Mouse (Mus musculus) myocyte (in vitro differentiated cells): ENCODE results near the gene Selenom. TPM values are rescaled to one million over a fixed set of nuclear protein-coding genes. Genes with fewer than 3 reads are reported as not detected.
A peak's percentile ranks its signal among the peaks of the same experiment; 100 is the strongest.

Experiments used
- H3K27me3 ChIP-seq: one replicate; pipeline ENCODE4 v1.6.1; 2011; ENCODE audit not compliant: control insufficient read depth, insufficient read depth, insufficient read length
- H3K36me3 ChIP-seq: one replicate; pipeline ENCODE4 v1.6.1; 2011; ENCODE audit not compliant: control insufficient read depth, insufficient read depth
- H3K4me2 ChIP-seq: one replicate; pipeline ENCODE4 v1.6.1; 2011; ENCODE audit warnings: low read depth, control low read depth
- H3K4me3 ChIP-seq: one replicate; pipeline ENCODE4 v1.5.1; 2011; ENCODE audit warnings: mild to moderate bottlenecking, control low read depth, moderate library complexity
- H3K79me2 ChIP-seq: one replicate; pipeline ENCODE4 v1.6.1; 2011; ENCODE audit not compliant: control insufficient read depth, insufficient read depth
- H3ac ChIP-seq: one replicate; pipeline ENCODE4 v1.6.1; 2011; ENCODE audit not compliant: control insufficient read depth, insufficient read length
- CEBPB ChIP-seq: IDR thresholded peaks from 2 replicates; pipeline ENCODE4 v1.6.1; 2011; ENCODE audit warnings: mild to moderate bottlenecking, moderate library complexity; ENCODE audit not compliant: poor library complexity, insufficient read depth, severe bottlenecking
- E2F4 ChIP-seq: IDR thresholded peaks from one replicate; pipeline ENCODE4 v1.6.1; 2011; ENCODE audit warnings: mild to moderate bottlenecking, control low read depth, moderate library complexity; ENCODE audit not compliant: insufficient read depth
- MAX ChIP-seq: IDR thresholded peaks from one replicate; pipeline ENCODE4 v1.6.1; 2011; ENCODE audit warnings: low read depth, mild to moderate bottlenecking, control low read depth
- MYOD1 ChIP-seq, 3 experiments: IDR thresholded peaks; one replicate each; pipeline ENCODE4 v1.6.1; 2011; ENCODE audit warnings: control low read depth in 2 of 3, low read depth in 2 of 3, mild to moderate bottlenecking in 2 of 3, moderate library complexity in 1 of 3; ENCODE audit not compliant: insufficient read length in 2 of 3, control insufficient read depth in 1 of 3
- MYOG ChIP-seq, 3 experiments: IDR thresholded peaks; one replicate each; pipeline ENCODE4 v1.6.1; 2011; ENCODE audit warnings: control low read depth in 2 of 3, low read depth in 2 of 3, mild to moderate bottlenecking in 2 of 3; ENCODE audit not compliant: insufficient read length in 2 of 3, control insufficient read depth in 1 of 3, insufficient read depth in 1 of 3
- POLR2A ChIP-seq: IDR thresholded peaks from one replicate; pipeline ENCODE4 v1.6.1; 2011; ENCODE audit warnings: low read depth, mild to moderate bottlenecking, control low read depth, moderate library complexity; ENCODE audit not compliant: insufficient read length
- POLR2AphosphoS2 ChIP-seq: IDR thresholded peaks from one replicate; pipeline ENCODE4 v1.6.1; 2011; ENCODE audit warnings: low read depth, control low read depth; ENCODE audit not compliant: insufficient read length
- REST ChIP-seq: IDR thresholded peaks from one replicate; pipeline ENCODE4 v1.6.1; 2011; ENCODE audit warnings: mild to moderate bottlenecking, control low read depth, moderate library complexity; ENCODE audit not compliant: insufficient read depth, insufficient read length
- SRF ChIP-seq: IDR thresholded peaks from one replicate; pipeline ENCODE4 v1.6.1; 2011; ENCODE audit warnings: low read depth; ENCODE audit not compliant: control insufficient read depth, insufficient read length
- TCF12 ChIP-seq: IDR thresholded peaks from one replicate; pipeline ENCODE4 v1.6.1; 2011; ENCODE audit warnings: mild to moderate bottlenecking, control low read depth; ENCODE audit not compliant: poor library complexity, insufficient read depth, severe bottlenecking
- TCF3 ChIP-seq: IDR thresholded peaks from one replicate; pipeline ENCODE4 v1.6.1; 2011; ENCODE audit warnings: low read depth, control low read depth; ENCODE audit not compliant: insufficient read length
- USF1 ChIP-seq: IDR thresholded peaks from one replicate; pipeline ENCODE4 v1.6.1; 2011; ENCODE audit warnings: low read depth, mild to moderate bottlenecking, control low read depth, moderate library complexity
- polyA plus RNA-seq: library from polyadenylated mRNA; unstranded; fragments of >200 nt; fragmentation: generic; extraction: Trizol; gene quantifications from one replicate; pipeline ENCODE4 v1.2.1, GENCODE M21; 2012; ENCODE audit warnings: missing spikeins

Selenom gene
- polyA plus RNA-seq, 1 experiment, result 270 TPM

- TF ChIP-seq MYOG (IDR thresholded peaks at IDR 0.05; ENCODE audit: control insufficient read depth in 1 of 3, insufficient read depth in 1 of 3, insufficient read length in 2 of 3, low read depth in 2 of 3), result no peak
- TF ChIP-seq CEBPB, result no peak
- no peak for TF ChIP-seq POLR2AphosphoS2
- TF ChIP-seq TCF3, result no peak
- no peak for TF ChIP-seq POLR2A
- no peak for TF ChIP-seq MAX
Measured at GRCm38 (mm10) chr11:3513291-3513690, 1.2 kb upstream of the Selenom start.

GRCm38 (mm10) chr11:3515216-3515615 is 732 bp downstream of the Selenom start:
- TF ChIP-seq E2F4 (no peak), CEBPB (no peak), MAX (no peak), USF1 (no peak), SRF (no peak), POLR2A (no peak), POLR2AphosphoS2 (no peak), TCF12 (no peak), REST (no peak), TCF3 (no peak)
- H3K4me2 ChIP-seq, result peak overlapping the region; percentile 85
- H3K4me3 ChIP-seq, result peak overlapping the region; percentile 47
- no peaks in the 10 kb centered on the region for H3K79me2 ChIP-seq
- H3K27me3 ChIP-seq, result no peaks in the 10 kb centered on the region
- H3ac ChIP-seq, result peak overlapping the region; percentile 2
- H3K36me3 ChIP-seq, result peaks cover 10% of the 10 kb centered on the region

More at GRCm38 (mm10) chr11:3513291-3513690, 1.2 kb upstream of the Selenom start:
- Histone ChIP-seq H3K4me3 (no peak overlapping the region), H3K36me3 (no peaks in the 10 kb centered on the region), H3K27me3 (no peaks in the 10 kb centered on the region), H3ac (no peak overlapping the region), H3K4me2 (no peak overlapping the region), H3K79me2 (no peaks in the 10 kb centered on the region)

DNA sequence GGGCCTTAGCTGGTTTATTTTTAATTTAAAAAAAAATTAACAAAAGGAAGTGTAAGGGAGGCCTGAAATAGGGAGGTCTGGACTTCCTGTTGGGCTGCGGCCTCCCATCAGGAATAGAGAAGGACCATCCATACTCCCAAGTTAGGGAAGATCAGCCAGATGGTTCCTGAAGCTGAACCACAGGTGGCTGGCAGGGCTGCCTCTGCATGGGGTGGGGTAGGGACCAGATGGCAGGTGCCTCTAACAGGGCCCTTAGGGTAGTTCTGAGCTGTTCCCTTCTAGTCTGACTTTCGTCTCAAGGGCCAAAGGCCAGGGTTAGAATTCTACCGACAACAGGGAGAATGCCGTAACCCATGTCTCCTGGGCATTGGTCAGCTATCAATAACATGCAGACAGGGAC is 1.2 kb downstream of the Selenom start:
- Histone ChIP-seq H3K79me2 (no peaks in the 10 kb centered on the region), H3K36me3 (peaks cover 14% of the 10 kb centered on the region), H3K4me3 (peak overlapping the region; percentile 47), H3K4me2 (peak overlapping the region; percentile 85), H3K27me3 (no peaks in the 10 kb centered on the region), H3ac (no peak overlapping the region)
- TF ChIP-seq MYOD1 (IDR thresholded peaks at IDR 0.05; ENCODE audit: control insufficient read depth in 1 of 3, insufficient read length in 2 of 3, low read depth in 2 of 3) (peak in 1 of 3 experiments; percentile 28), TCF3 (no peak)

GRCm38 (mm10) chr11:3516121-3516520 is 1.6 kb downstream of the Selenom start:
- TF ChIP-seq TCF3 (no peak), CEBPB (no peak), POLR2AphosphoS2 (no peak), MAX (no peak), SRF (no peak)
- Histone ChIP-seq H3K27me3 (no peaks in the 10 kb centered on the region), H3K4me2 (peak overlapping the region; percentile 85), H3ac (no peak overlapping the region), H3K36me3 (peaks cover 15% of the 10 kb centered on the region), H3K4me3 (no peak overlapping the region), H3K79me2 (no peaks in the 10 kb centered on the region)

GRCm38 (mm10) chr11:3516859-3517845 is 2.7 kb downstream of the Selenom start:
- Histone ChIP-seq H3K4me2 (no peak overlapping the region), H3K4me3 (no peak overlapping the region), H3K79me2 (no peaks in the 10 kb centered on the region), H3K27me3 (no peaks in the 10 kb centered on the region), H3K36me3 (peaks cover 19% of the 10 kb centered on the region), H3ac (no peak overlapping the region)
- TF ChIP-seq POLR2A (peak; percentile 62), MYOD1 (IDR thresholded peaks at IDR 0.05; ENCODE audit: control insufficient read depth in 1 of 3, insufficient read length in 2 of 3, low read depth in 2 of 3) (peak in 1 of 3 experiments; percentile 19), POLR2AphosphoS2 (peak; percentile 96), USF1 (no peak)
